Mouse (Mus musculus): Measurements from ENCODE around the gene Cct7. TPM values are rescaled to one million over a fixed set of nuclear protein-coding genes. Genes with fewer than 3 reads are reported as not detected.
A peak's percentile ranks its signal among the peaks of the same experiment; 100 is the strongest.
"Not testable (repeated sequence)": the region's sequence is repeated elsewhere in the genome, so short reads cannot be mapped to it uniquely, and the experiment has no call there.

The Cct7 gene
- 100 to 1,000 TPM; 108 to 109 TPM for total RNA-seq (2021)
- long read RNA-seq, experiment 1, transcript Cct7-201 (12 exons, 2,441 nt) = major isoform, 156 of 207 reads
- long read RNA-seq, experiment 1, partial matches to known transcripts = 46 of 207 reads
- long read RNA-seq, experiment 1, other reads (novel, unspliced or antisense) = 5 of 207 reads
- long read RNA-seq, experiment 2, transcript Cct7-201 (12 exons, 2,441 nt) = major isoform, 216 of 247 reads
- long read RNA-seq, experiment 2, partial matches to known transcripts = 27 of 247 reads
- long read RNA-seq, experiment 2, other reads (novel, unspliced or antisense) = 4 of 247 reads

GRCm38 (mm10) chr6:85450697-85451663 lies at the start of gene Cct7:
TSS of gene Cct7 (plus strand) at chr6:85451514.
- DNase-seq = peak; percentile 99

- no peak for DNase-seq
Observed at GRCm38 (mm10) chr6:85402613-85403012, 48.7 kb upstream of the Cct7 start.

GRCm38 (mm10) chr6:85403039-85403438 lies 48.3 kb upstream of the Cct7 start:
- no peak for DNase-seq

- DNase-seq = no peak
Observed at GRCm38 (mm10) chr6:85409003-85409402, 42.3 kb upstream of the Cct7 start.

GRCm38 (mm10) chr6:85410771-85411273 lies 40.5 kb upstream of the Cct7 start:
- DNase-seq = peak; percentile 31

- no peak for DNase-seq
Observed at GRCm38 (mm10) chr6:85415829-85416228, 35.5 kb upstream of the Cct7 start.

- no peak for DNase-seq
Observed at GRCm38 (mm10) chr6:85419150-85419549, 32.2 kb upstream of the Cct7 start.

GRCm38 (mm10) chr6:85423836-85424379 lies 27.4 kb upstream of the Cct7 start, which contains the start of gene Noto:
TSS of gene Noto (plus strand) at chr6:85423886.
- DNase-seq = no peak

- DNase-seq = no peak
Observed at GRCm38 (mm10) chr6:85431274-85431841, 20.0 kb upstream of the Cct7 start.

- peak; percentile 81 for DNase-seq
Observed at GRCm38 (mm10) chr6:85431842-85432431, 19.4 kb upstream of the Cct7 start, which contains the start of gene Smyd5. TSS of gene Smyd5 (plus strand) at chr6:85431989.

GRCm38 (mm10) chr6:85433865-85434264 lies 17.4 kb upstream of the Cct7 start:
- no peak for DNase-seq

GRCm38 (mm10) chr6:85436204-85436603 lies 15.1 kb upstream of the Cct7 start:
- no peak for DNase-seq

GRCm38 (mm10) chr6:85436631-85437030 lies 14.7 kb upstream of the Cct7 start:
- no peak for DNase-seq

GRCm38 (mm10) chr6:85441142-85441541 lies 10.2 kb upstream of the Cct7 start:
- DNase-seq = no peak

- no peak for DNase-seq
Observed at GRCm38 (mm10) chr6:85443488-85444233, 7.7 kb upstream of the Cct7 start.

GRCm38 (mm10) chr6:85444266-85444965 lies 6.9 kb upstream of the Cct7 start:
- no peak for DNase-seq

GRCm38 (mm10) chr6:85445286-85445685 lies 6.0 kb upstream of the Cct7 start:
- peak; percentile 43 for DNase-seq

- DNase-seq = no peak
Observed at GRCm38 (mm10) chr6:85447351-85447750, 4.0 kb upstream of the Cct7 start.

GRCm38 (mm10) chr6:85450140-85450539 lies 1.2 kb upstream of the Cct7 start:
- DNase-seq = not testable (repeated sequence)

Measured in gastrocnemius, postnatal 25 days (tissue).